Mouse (Mus musculus) myocyte (in vitro differentiated cells): ENCODE results near the gene Rpsa. TPM values are rescaled to one million over a fixed set of nuclear protein-coding genes. Genes with fewer than 3 reads are reported as not detected.

Source experiments
- H3K27me3 ChIP-seq: one replicate; pipeline ENCODE4 v1.6.1; 2011; ENCODE audit not compliant: control insufficient read depth, insufficient read depth, insufficient read length
- H3K36me3 ChIP-seq: one replicate; pipeline ENCODE4 v1.6.1; 2011; ENCODE audit not compliant: control insufficient read depth, insufficient read depth
- H3K4me2 ChIP-seq: one replicate; pipeline ENCODE4 v1.6.1; 2011; ENCODE audit warnings: low read depth, control low read depth
- H3K4me3 ChIP-seq: one replicate; pipeline ENCODE4 v1.5.1; 2011; ENCODE audit warnings: mild to moderate bottlenecking, control low read depth, moderate library complexity
- H3K79me2 ChIP-seq: one replicate; pipeline ENCODE4 v1.6.1; 2011; ENCODE audit not compliant: control insufficient read depth, insufficient read depth
- H3ac ChIP-seq: one replicate; pipeline ENCODE4 v1.6.1; 2011; ENCODE audit not compliant: control insufficient read depth, insufficient read length
- CEBPB ChIP-seq: IDR thresholded peaks from 2 replicates; pipeline ENCODE4 v1.6.1; 2011; ENCODE audit warnings: mild to moderate bottlenecking, moderate library complexity; ENCODE audit not compliant: poor library complexity, insufficient read depth, severe bottlenecking
- E2F4 ChIP-seq: IDR thresholded peaks from one replicate; pipeline ENCODE4 v1.6.1; 2011; ENCODE audit warnings: mild to moderate bottlenecking, control low read depth, moderate library complexity; ENCODE audit not compliant: insufficient read depth
- MAX ChIP-seq: IDR thresholded peaks from one replicate; pipeline ENCODE4 v1.6.1; 2011; ENCODE audit warnings: low read depth, mild to moderate bottlenecking, control low read depth
- MYOD1 ChIP-seq, 3 experiments: IDR thresholded peaks; one replicate each; pipeline ENCODE4 v1.6.1; 2011; ENCODE audit warnings: control low read depth in 2 of 3, low read depth in 2 of 3, mild to moderate bottlenecking in 2 of 3, moderate library complexity in 1 of 3; ENCODE audit not compliant: insufficient read length in 2 of 3, control insufficient read depth in 1 of 3
- MYOG ChIP-seq, 3 experiments: IDR thresholded peaks; one replicate each; pipeline ENCODE4 v1.6.1; 2011; ENCODE audit warnings: control low read depth in 2 of 3, low read depth in 2 of 3, mild to moderate bottlenecking in 2 of 3; ENCODE audit not compliant: insufficient read length in 2 of 3, control insufficient read depth in 1 of 3, insufficient read depth in 1 of 3
- POLR2A ChIP-seq: IDR thresholded peaks from one replicate; pipeline ENCODE4 v1.6.1; 2011; ENCODE audit warnings: low read depth, mild to moderate bottlenecking, control low read depth, moderate library complexity; ENCODE audit not compliant: insufficient read length
- POLR2AphosphoS2 ChIP-seq: IDR thresholded peaks from one replicate; pipeline ENCODE4 v1.6.1; 2011; ENCODE audit warnings: low read depth, control low read depth; ENCODE audit not compliant: insufficient read length
- REST ChIP-seq: IDR thresholded peaks from one replicate; pipeline ENCODE4 v1.6.1; 2011; ENCODE audit warnings: mild to moderate bottlenecking, control low read depth, moderate library complexity; ENCODE audit not compliant: insufficient read depth, insufficient read length
- SRF ChIP-seq: IDR thresholded peaks from one replicate; pipeline ENCODE4 v1.6.1; 2011; ENCODE audit warnings: low read depth; ENCODE audit not compliant: control insufficient read depth, insufficient read length
- TCF12 ChIP-seq: IDR thresholded peaks from one replicate; pipeline ENCODE4 v1.6.1; 2011; ENCODE audit warnings: mild to moderate bottlenecking, control low read depth; ENCODE audit not compliant: poor library complexity, insufficient read depth, severe bottlenecking
- TCF3 ChIP-seq: IDR thresholded peaks from one replicate; pipeline ENCODE4 v1.6.1; 2011; ENCODE audit warnings: low read depth, control low read depth; ENCODE audit not compliant: insufficient read length
- USF1 ChIP-seq: IDR thresholded peaks from one replicate; pipeline ENCODE4 v1.6.1; 2011; ENCODE audit warnings: low read depth, mild to moderate bottlenecking, control low read depth, moderate library complexity
- polyA plus RNA-seq: library from polyadenylated mRNA; unstranded; fragments of >200 nt; fragmentation: generic; extraction: Trizol; gene quantifications from one replicate; pipeline ENCODE4 v1.2.1, GENCODE M21; 2012; ENCODE audit warnings: missing spikeins

Rpsa gene
- polyA plus RNA-seq, 1 experiment = 2,555 TPM

GRCm38 (mm10) chr9:120091086-120091485, 36.4 kb upstream of the Rpsa start:
- H3K4me3 ChIP-seq = no peak overlapping the region
- H3K36me3 ChIP-seq = no peaks in the 10 kb centered on the region
- no peaks in the 10 kb centered on the region for H3K79me2 ChIP-seq
- TF ChIP-seq MAX = no peak
- TF ChIP-seq TCF3 = no peak
- no peak for TF ChIP-seq MYOG (IDR thresholded peaks at IDR 0.05; ENCODE audit: control insufficient read depth in 1 of 3, insufficient read depth in 1 of 3, insufficient read length in 2 of 3, low read depth in 2 of 3)
- TF ChIP-seq POLR2AphosphoS2 = no peak
- no peak for TF ChIP-seq E2F4
- TF ChIP-seq TCF12 = no peak
- TF ChIP-seq USF1 = no peak
- TF ChIP-seq POLR2A = no peak
- no peak for TF ChIP-seq REST
- TF ChIP-seq CEBPB = no peak
- TF ChIP-seq MYOD1 (IDR thresholded peaks at IDR 0.05; ENCODE audit: control insufficient read depth in 1 of 3, insufficient read length in 2 of 3, low read depth in 2 of 3) = no peak
- no peak overlapping the region for H3ac ChIP-seq
- no peaks in the 10 kb centered on the region for H3K27me3 ChIP-seq
- H3K4me2 ChIP-seq = no peak overlapping the region

- H3K4me2 ChIP-seq = no peak within 1 kb of the TSS
- H3K36me3 ChIP-seq = no peaks in the 10 kb centered on the region
- H3K4me3 ChIP-seq = no peak within 1 kb of the TSS
- H3K27me3 ChIP-seq = no peaks in the 10 kb centered on the region
- no peak for TF ChIP-seq E2F4
- no peak for TF ChIP-seq SRF
- TF ChIP-seq MYOD1 (IDR thresholded peaks at IDR 0.05; ENCODE audit: control insufficient read depth in 1 of 3, insufficient read length in 2 of 3, low read depth in 2 of 3) = no peak
- TF ChIP-seq TCF12 = no peak
- no peak for TF ChIP-seq POLR2A
- no peak for TF ChIP-seq USF1
- TF ChIP-seq TCF3 = no peak
- no peak for TF ChIP-seq MAX
- H3ac ChIP-seq = no peak within 1 kb of the TSS
- H3K79me2 ChIP-seq = no peaks in the 10 kb centered on the region
Measured at GRCm38 (mm10) chr9:120091696-120092238, 35.7 kb upstream of the Rpsa start, which contains the start of gene Ccr8. TSS of gene Ccr8 (plus strand) at chr9:120092114.

- no peaks in the 10 kb centered on the region for H3K36me3 ChIP-seq
Measured at GRCm38 (mm10) chr9:120093701-120094100, 33.8 kb upstream of the Rpsa start.

GRCm38 (mm10) chr9:120095886-120096285, 31.6 kb upstream of the Rpsa start:
- TF ChIP-seq POLR2AphosphoS2 (no peak), MAX (no peak), POLR2A (no peak), SRF (no peak), E2F4 (no peak), REST (no peak), MYOD1 (IDR thresholded peaks at IDR 0.05; ENCODE audit: control insufficient read depth in 1 of 3, insufficient read length in 2 of 3, low read depth in 2 of 3) (no peak)
- H3K79me2 ChIP-seq = no peaks in the 10 kb centered on the region
- no peak overlapping the region for H3ac ChIP-seq
- H3K36me3 ChIP-seq = no peaks in the 10 kb centered on the region
- H3K4me3 ChIP-seq = no peak overlapping the region
- H3K4me2 ChIP-seq = no peak overlapping the region
- H3K27me3 ChIP-seq = no peaks in the 10 kb centered on the region

More at GRCm38 (mm10) chr9:120093701-120094100, 33.8 kb upstream of the Rpsa start:
- Histone ChIP-seq H3K27me3 (no peaks in the 10 kb centered on the region), H3K79me2 (no peaks in the 10 kb centered on the region), H3K4me2 (no peak overlapping the region), H3K4me3 (no peak overlapping the region), H3ac (no peak overlapping the region)
- TF ChIP-seq SRF = no peak
- TF ChIP-seq CEBPB = no peak
- TF ChIP-seq E2F4 = no peak
- TF ChIP-seq USF1 = no peak
- no peak for TF ChIP-seq TCF3
- no peak for TF ChIP-seq POLR2A
- TF ChIP-seq REST = no peak
- no peak for TF ChIP-seq MAX
- no peak for TF ChIP-seq POLR2AphosphoS2
- TF ChIP-seq MYOD1 (IDR thresholded peaks at IDR 0.05; ENCODE audit: control insufficient read depth in 1 of 3, insufficient read length in 2 of 3, low read depth in 2 of 3) = no peak
- no peak for TF ChIP-seq MYOG (IDR thresholded peaks at IDR 0.05; ENCODE audit: control insufficient read depth in 1 of 3, insufficient read depth in 1 of 3, insufficient read length in 2 of 3, low read depth in 2 of 3)
- TF ChIP-seq TCF12 = no peak

- TF ChIP-seq CEBPB (no peak), TCF3 (no peak), MYOD1 (IDR thresholded peaks at IDR 0.05; ENCODE audit: control insufficient read depth in 1 of 3, insufficient read length in 2 of 3, low read depth in 2 of 3) (peak in 2 of 3 experiments; percentile 5 to 11), SRF (no peak), POLR2AphosphoS2 (no peak)
Measured at GRCm38 (mm10) chr9:120098682-120099081, 28.8 kb upstream of the Rpsa start.

More at GRCm38 (mm10) chr9:120098682-120099081, 28.8 kb upstream of the Rpsa start:
- H3K79me2 ChIP-seq = no peaks in the 10 kb centered on the region
- H3K4me3 ChIP-seq = no peak overlapping the region
- H3ac ChIP-seq = no peak overlapping the region
- H3K36me3 ChIP-seq = no peaks in the 10 kb centered on the region
- H3K27me3 ChIP-seq = no peaks in the 10 kb centered on the region
- no peak overlapping the region for H3K4me2 ChIP-seq
